Mouse (Mus musculus) ES-E14 (cell line): ENCODE results near the gene Prkcd.

ENCODE experiments used
- CHD2 ChIP-seq: IDR thresholded peaks from 2 replicates; pipeline ENCODE4 v1.6.1; 2014; ENCODE audit warnings: mild to moderate bottlenecking, low read depth, low read length, inconsistent platforms
- HCFC1 ChIP-seq: IDR thresholded peaks from 2 replicates; pipeline ENCODE4 v1.6.1; 2012; ENCODE audit warnings: low read length, inconsistent platforms, borderline replicate concordance; ENCODE audit not compliant: insufficient read depth
- MAFK ChIP-seq: IDR thresholded peaks from 2 replicates; pipeline ENCODE4 v1.6.1; 2014; ENCODE audit warnings: mild to moderate bottlenecking, low read depth, low read length, inconsistent platforms; ENCODE audit not compliant: insufficient read depth

DNA sequence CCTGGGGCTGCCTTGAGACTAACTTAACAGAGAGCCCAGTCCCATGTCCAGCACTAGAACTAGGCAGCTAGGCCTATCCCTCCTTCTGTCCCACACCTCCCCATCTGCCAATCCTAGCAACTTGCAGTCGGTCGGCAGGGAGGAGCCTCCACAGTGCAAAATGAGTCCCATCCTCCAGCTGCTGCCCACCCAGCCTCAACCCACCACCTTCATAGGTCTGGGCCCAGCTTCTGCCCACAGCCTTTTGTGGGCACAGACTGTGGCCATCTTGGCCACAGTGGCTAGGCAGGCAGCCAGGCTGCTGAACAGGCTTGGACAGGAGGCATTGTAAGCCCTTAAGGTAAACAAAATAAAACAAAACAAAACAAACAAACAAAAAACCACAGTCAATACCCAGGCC is 5.8 kb upstream of the Prkcd start:
- TF ChIP-seq HCFC1, result no peak
- no peak for TF ChIP-seq CHD2
- TF ChIP-seq MAFK, result no peak
